Mouse (Mus musculus) neutrophil, adult 5-6 weeks (primary cell): ENCODE measurements around the gene Gm13287. TPM values are rescaled to one million over a fixed set of nuclear protein-coding genes. Genes with fewer than 3 reads are reported as not detected.

Experiments
- total RNA-seq: library from RNA; stranded (forward); fragments of 200-1000 nt; gene quantifications from 2 replicates; pipeline ENCODE4 v1.2.3, GENCODE M21; 2017

Gm13287 gene
- total RNA-seq, 1 experiment from 2014 or later, result not detected

Other genes starting within 250 kb of the Gm13287 start
- not detected in 2 replicates for gene Ifna15, start 245.0 kb upstream of the Gm13287 start, total RNA-seq
- gene Ifna14, start 231.5 kb upstream of the Gm13287 start, total RNA-seq, result not detected in 2 replicates
- not detected in 2 replicates for gene Ifna9, start 210.9 kb upstream of the Gm13287 start, total RNA-seq
- gene Ifna12, start 199.9 kb upstream of the Gm13287 start, total RNA-seq, result not detected in 2 replicates
- gene C87499, start 168.8 kb upstream of the Gm13287 start, total RNA-seq, result not detected in 2 replicates
- not detected in 2 replicates for gene Ifna13, start 158.8 kb upstream of the Gm13287 start, total RNA-seq
- gene Ifna16, start 126.3 kb upstream of the Gm13287 start, total RNA-seq, result not detected in 2 replicates
- not detected in 2 replicates for gene Ifna2, start 119.3 kb upstream of the Gm13287 start, total RNA-seq
- not detected in 2 replicates for gene Ifnab, start 111.9 kb upstream of the Gm13287 start, total RNA-seq
- 0.93 TPM in 1 of 2 replicates, not detected in the other for gene Gm26566, start 81.4 kb upstream of the Gm13287 start, total RNA-seq
- gene Klhl9, start 80.8 kb upstream of the Gm13287 start, total RNA-seq, result 45.5 and 48.4 TPM in 2 replicates
- gene Gm13271, start 48.4 kb upstream of the Gm13287 start, total RNA-seq, result not detected in 2 replicates
- 0.35 TPM in 1 of 2 replicates, not detected in the other for gene Gm13283, start 43.1 kb upstream of the Gm13287 start, total RNA-seq
- gene Gm13290, start 29.4 kb upstream of the Gm13287 start, total RNA-seq, result not detected in 2 replicates
- gene Gm13289, start 26.3 kb upstream of the Gm13287 start, total RNA-seq, result not detected in 2 replicates
- not detected in 2 replicates for gene Gm13272, start 23.4 kb upstream of the Gm13287 start, total RNA-seq
- gene Ifnz, start 21.1 kb upstream of the Gm13287 start, total RNA-seq, result not detected in 2 replicates
- gene Gm13276, start 17.5 kb upstream of the Gm13287 start, total RNA-seq, result not detected in 2 replicates
- gene Gm13277, start 14.6 kb upstream of the Gm13287 start, total RNA-seq, result not detected in 2 replicates
- not detected in 2 replicates for gene Gm13278, start 11.7 kb upstream of the Gm13287 start, total RNA-seq
- not detected in 2 replicates for gene Gm13275, start 8.8 kb upstream of the Gm13287 start, total RNA-seq
- gene Gm13279, start 5.9 kb upstream of the Gm13287 start, total RNA-seq, result not detected in 2 replicates
- gene Gm13285, start 3.6 kb upstream of the Gm13287 start, total RNA-seq, result not detected in 2 replicates
- not detected in 2 replicates for gene Gm13288, start 2.3 kb downstream of the Gm13287 start, total RNA-seq
- not detected in 2 replicates for gene Ifna7, start 13.0 kb downstream of the Gm13287 start, total RNA-seq
- not detected in 2 replicates for gene Ifna11, start 16.7 kb downstream of the Gm13287 start, total RNA-seq
- not detected in 2 replicates for gene Ifna6, start 24.2 kb downstream of the Gm13287 start, total RNA-seq
- gene Ifna5, start 32.3 kb downstream of the Gm13287 start, total RNA-seq, result not detected in 2 replicates
- gene Ifna4, start 38.6 kb downstream of the Gm13287 start, total RNA-seq, result not detected in 2 replicates
- not detected in 2 replicates for gene Ifna1, start 46.8 kb downstream of the Gm13287 start, total RNA-seq
- gene Ifne, start 76.9 kb downstream of the Gm13287 start, total RNA-seq, result not detected in 2 replicates